Mouse (Mus musculus): ENCODE measurements around the gene Dnajb8. TPM values are rescaled to one million over a fixed set of nuclear protein-coding genes. Genes with fewer than 3 reads are reported as not detected.

Dnajb8 gene
- not detected for polyA plus RNA-seq (2015; fragmentation: Illumina TruSeq; extraction: RNeasy Lipid Tissue Mini Kit (QIAGEN cat#74804); ENCODE audit: insufficient read depth, low read depth, low replicate concordance)

GRCm38 (mm10) chr6:88221968-88222367 is at the start of gene Dnajb8:
Gene Dnajb8, plus strand, starts transcription at chr6:88222268.

GRCm38 (mm10) chr6:88193433-88194052 is 28.5 kb upstream of the Dnajb8 start, which contains the start of gene Gata2:
Gene Gata2, plus strand, starts transcription at chr6:88193891.

Other genes with a start within 250 kb of the Dnajb8 start
- not detected for gene H1fx, start 240.6 kb upstream of the Dnajb8 start, polyA plus RNA-seq (2015; fragmentation: Illumina TruSeq; extraction: RNeasy Lipid Tissue Mini Kit (QIAGEN cat#74804); ENCODE audit: insufficient read depth, low read depth, low replicate concordance)
- 53.5 TPM for gene Rab7, start 177.0 kb upstream of the Dnajb8 start, polyA plus RNA-seq (2015; fragmentation: Illumina TruSeq; extraction: RNeasy Lipid Tissue Mini Kit (QIAGEN cat#74804); ENCODE audit: insufficient read depth, low read depth, low replicate concordance)
- 44.7 TPM for gene Rpn1, start 137.8 kb upstream of the Dnajb8 start, polyA plus RNA-seq (2015; fragmentation: Illumina TruSeq; extraction: RNeasy Lipid Tissue Mini Kit (QIAGEN cat#74804); ENCODE audit: insufficient read depth, low read depth, low replicate concordance)
- gene Gata2, start 28.4 kb upstream of the Dnajb8 start, polyA plus RNA-seq (2015; fragmentation: Illumina TruSeq; extraction: RNeasy Lipid Tissue Mini Kit (QIAGEN cat#74804); ENCODE audit: insufficient read depth, low read depth, low replicate concordance): 5.5 TPM
- gene Eefsec, start 224.3 kb downstream of the Dnajb8 start, polyA plus RNA-seq (2015; fragmentation: Illumina TruSeq; extraction: RNeasy Lipid Tissue Mini Kit (QIAGEN cat#74804); ENCODE audit: insufficient read depth, low read depth, low replicate concordance): 3.1 TPM
- 6.9 TPM for gene Ruvbl1, start 243.1 kb downstream of the Dnajb8 start, polyA plus RNA-seq (2015; fragmentation: Illumina TruSeq; extraction: RNeasy Lipid Tissue Mini Kit (QIAGEN cat#74804); ENCODE audit: insufficient read depth, low read depth, low replicate concordance)

Data from pancreas, adult 10 weeks (tissue).